Mouse (Mus musculus) Muller cell, postnatal 12 days (primary cell): Measurements from ENCODE around the gene Snu13.

Experiments
- DNase-seq: peaks from one replicate; pipeline ENCODE4 v3.0.0-alpha.2; 2015; ENCODE audit errors: inconsistent ontology term

Gene Snu13

DNA sequence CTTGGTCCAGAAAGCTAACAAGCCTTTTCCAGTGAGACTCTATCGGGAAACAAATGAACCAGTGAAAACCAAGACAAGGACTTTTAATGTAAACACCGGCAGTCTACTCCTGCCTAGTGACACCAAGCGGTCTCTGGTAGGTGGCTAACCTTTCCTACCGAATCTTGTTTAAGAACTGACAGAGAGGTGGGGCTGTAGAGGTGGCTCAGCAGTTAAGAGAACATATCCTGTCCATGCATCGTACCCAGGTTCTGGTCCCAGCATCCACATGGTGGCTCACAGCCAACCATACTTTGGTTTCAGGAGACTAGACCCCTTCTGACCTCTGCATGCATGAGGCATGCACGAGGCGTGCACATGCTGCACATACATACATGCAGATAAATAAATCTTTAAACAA, 20.1 kb downstream of the Snu13 start:
- no peak for DNase-seq

DNA sequence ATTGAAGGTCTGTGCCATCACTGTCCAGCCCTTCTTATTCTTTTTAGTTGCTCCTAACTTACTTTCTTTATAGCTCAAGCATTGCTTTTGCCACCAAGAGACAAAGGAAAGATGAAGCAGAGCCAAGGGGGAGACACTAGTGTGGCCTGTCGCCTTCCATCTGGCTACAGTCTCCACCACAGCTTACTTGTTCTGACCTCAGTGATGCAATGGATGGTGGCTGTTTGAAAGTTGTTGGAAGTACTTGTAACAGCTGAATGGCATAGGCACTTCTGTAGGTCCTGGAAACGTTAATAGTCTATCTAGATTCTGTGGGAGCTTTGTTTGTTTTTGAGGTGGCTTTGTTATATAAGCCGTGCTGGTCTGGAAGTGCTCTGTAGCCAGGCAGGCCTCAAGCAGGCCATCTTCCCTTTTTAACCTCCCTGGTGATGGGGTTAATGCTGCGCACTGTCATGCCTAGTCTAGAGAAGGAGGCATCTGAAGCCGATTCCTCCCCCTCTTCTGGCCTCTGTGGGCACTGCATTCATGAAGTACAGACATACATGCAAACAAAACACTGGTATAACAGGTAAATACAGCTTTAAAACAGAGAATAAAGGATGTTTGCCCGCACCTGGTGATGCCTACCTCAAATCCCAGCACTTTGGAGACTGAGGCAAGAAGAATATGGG, 23.3 kb downstream of the Snu13 start:
- no peak for DNase-seq

- peak; percentile 45 for DNase-seq
Measured at GRCm38 (mm10) chr15:82022535-82023088, 24.8 kb downstream of the Snu13 start.

GRCm38 (mm10) chr15:82019288-82019687, 28.1 kb downstream of the Snu13 start:
- DNase-seq = no peak

GRCm38 (mm10) chr15:82017461-82017860, 29.9 kb downstream of the Snu13 start:
- no peak for DNase-seq

DNA sequence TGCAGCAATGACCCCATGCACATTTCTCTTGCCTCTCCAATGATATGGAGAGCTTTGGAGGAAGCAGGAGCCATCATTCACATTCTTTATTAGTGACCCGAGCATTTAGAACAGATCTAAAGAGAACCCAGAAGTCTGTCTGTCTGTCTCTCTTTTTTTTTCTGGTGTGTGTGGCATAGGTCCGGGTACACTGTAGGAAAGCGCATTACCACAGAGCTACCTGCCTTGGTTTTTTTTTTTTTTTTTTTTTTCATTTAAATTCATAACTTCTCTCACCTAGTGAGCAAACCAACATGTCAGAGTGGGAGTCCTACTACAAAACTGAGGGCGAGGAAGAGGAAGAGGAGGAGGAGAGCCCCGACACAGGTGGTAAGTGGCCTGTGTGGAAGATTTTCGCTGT, 30.6 kb downstream of the Snu13 start:
- DNase-seq = no peak

DNA sequence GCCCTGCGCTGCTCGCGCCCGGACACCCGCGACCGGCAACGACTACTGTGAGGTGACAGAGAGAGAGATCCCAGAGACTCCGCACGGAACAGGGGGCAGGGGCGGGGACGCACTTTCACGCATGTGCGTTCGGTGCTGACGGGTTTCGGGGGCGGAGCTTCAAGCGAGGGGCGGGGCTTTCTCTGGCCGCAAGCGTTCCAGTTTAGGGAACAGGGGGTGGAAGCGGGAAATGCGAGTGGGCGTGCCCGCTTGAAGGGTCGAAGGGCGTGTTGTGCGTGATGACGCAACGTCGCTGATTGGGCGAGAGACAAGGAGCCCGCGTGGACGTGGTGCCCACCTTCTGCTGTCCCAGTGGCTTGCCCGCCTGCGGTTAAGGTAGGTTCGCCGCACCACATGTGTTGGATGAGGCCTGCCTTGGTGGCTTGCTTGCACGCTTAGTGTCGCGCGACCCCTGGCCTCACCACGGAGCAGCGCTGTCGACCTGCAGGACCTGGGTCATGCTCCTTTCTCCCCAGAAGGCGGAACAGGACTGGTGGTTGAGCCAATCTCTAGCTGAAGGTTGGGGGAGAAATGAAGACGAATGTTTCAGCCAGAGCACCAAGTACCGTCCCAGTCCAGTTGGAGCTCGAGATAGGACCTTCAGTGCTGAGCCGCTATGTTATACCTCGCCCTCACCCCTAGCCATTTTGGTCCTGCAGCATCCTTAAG, 31.1 kb downstream of the Snu13 start:
- peak; percentile 99 for DNase-seq

- no peak for DNase-seq
Measured at GRCm38 (mm10) chr15:82015392-82016100, 31.9 kb downstream of the Snu13 start.

GRCm38 (mm10) chr15:82014745-82015391, 32.5 kb downstream of the Snu13 start:
- DNase-seq = peak; percentile 6

- peak; percentile 70 for DNase-seq
Measured at GRCm38 (mm10) chr15:82011947-82012346, 35.5 kb downstream of the Snu13 start.

GRCm38 (mm10) chr15:82004257-82004656, 43.1 kb downstream of the Snu13 start:
- DNase-seq = no peak

GRCm38 (mm10) chr15:81993992-81994391, 53.4 kb downstream of the Snu13 start:
- DNase-seq = no peak

DNA sequence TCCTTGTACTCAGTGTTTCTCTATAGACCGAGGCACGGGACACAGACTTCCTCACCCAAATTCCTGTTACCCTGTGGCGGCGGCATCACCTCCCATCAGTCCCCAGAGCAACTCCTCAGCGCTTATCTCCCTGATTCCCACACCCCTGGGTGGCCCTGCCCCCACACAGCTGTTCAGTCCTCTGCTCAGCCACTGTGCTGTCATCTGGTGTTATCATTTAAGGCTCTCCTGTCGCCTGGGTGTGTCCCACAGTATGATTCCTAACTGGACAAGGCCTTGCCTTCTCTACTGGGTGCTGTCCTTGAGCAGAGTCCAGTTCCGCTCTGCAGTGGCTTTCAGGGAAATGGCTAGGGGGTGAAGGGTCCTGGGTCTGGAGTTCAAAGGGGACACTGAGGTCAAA, 56.8 kb downstream of the Snu13 start:
- DNase-seq = no peak
